Mouse (Mus musculus) cerebellum, adult 11 months (tissue): Measurements from ENCODE around the gene Ldhd.
"Not testable (repeated sequence)": the region's sequence is repeated elsewhere in the genome, so short reads cannot be mapped to it uniquely, and the experiment has no call there.

Source experiments
- DNase-seq: peaks from one replicate; pipeline ENCODE4 v3.0.0; 2022

The Ldhd gene

GRCm38 (mm10) chr8:111630105-111630521, at the start of gene Ldhd:
Gene Ldhd (minus strand): TSS chr8:111630374.
- peak; percentile 67 for DNase-seq

GRCm38 (mm10) chr8:111678848-111679247, 48.7 kb upstream of the Ldhd start:
- DNase-seq = no peak

GRCm38 (mm10) chr8:111678111-111678510, 47.9 kb upstream of the Ldhd start:
- DNase-seq = peak; percentile 57

- DNase-seq = no peak
Observed at GRCm38 (mm10) chr8:111676237-111676636, 46.1 kb upstream of the Ldhd start.

- no peak for DNase-seq
Observed at GRCm38 (mm10) chr8:111666751-111667150, 36.6 kb upstream of the Ldhd start.

- peak; percentile 66 for DNase-seq
Observed at GRCm38 (mm10) chr8:111662473-111662872, 32.3 kb upstream of the Ldhd start.

GRCm38 (mm10) chr8:111658819-111659423, 28.7 kb upstream of the Ldhd start:
- no peak for DNase-seq

- no peak for DNase-seq
Observed at GRCm38 (mm10) chr8:111657312-111657854, 27.2 kb upstream of the Ldhd start.

- no peak for DNase-seq
Observed at GRCm38 (mm10) chr8:111653524-111653923, 23.4 kb upstream of the Ldhd start.

- no peak for DNase-seq
Observed at GRCm38 (mm10) chr8:111650651-111651050, 20.5 kb upstream of the Ldhd start.

GRCm38 (mm10) chr8:111648834-111649233, 18.7 kb upstream of the Ldhd start:
- DNase-seq = no peak

GRCm38 (mm10) chr8:111645715-111646114, 15.5 kb upstream of the Ldhd start:
- DNase-seq = no peak

- not testable (repeated sequence) for DNase-seq
Observed at GRCm38 (mm10) chr8:111644286-111645051, 14.3 kb upstream of the Ldhd start.

GRCm38 (mm10) chr8:111643264-111644141, 13.3 kb upstream of the Ldhd start, which contains the start of gene Zfp1:
Gene Zfp1 (plus strand): TSS chr8:111643401.
- peak; percentile 90 for DNase-seq

GRCm38 (mm10) chr8:111642939-111643263, 12.7 kb upstream of the Ldhd start:
- DNase-seq = no peak

- DNase-seq = no peak
Observed at GRCm38 (mm10) chr8:111642496-111642895, 12.3 kb upstream of the Ldhd start.

GRCm38 (mm10) chr8:111641064-111641463, 10.9 kb upstream of the Ldhd start:
- DNase-seq = no peak

GRCm38 (mm10) chr8:111638086-111638485, 7.9 kb upstream of the Ldhd start:
- no peak for DNase-seq

- no peak for DNase-seq
Observed at GRCm38 (mm10) chr8:111632976-111633375, 2.8 kb upstream of the Ldhd start.

- DNase-seq = no peak
Observed at GRCm38 (mm10) chr8:111631589-111631988, 1.4 kb upstream of the Ldhd start.

- no peak for DNase-seq
Observed at GRCm38 (mm10) chr8:111628894-111629501, 1.2 kb downstream of the Ldhd start.

GRCm38 (mm10) chr8:111628401-111628800, 1.8 kb downstream of the Ldhd start:
- no peak for DNase-seq

GRCm38 (mm10) chr8:111627923-111628322, 2.3 kb downstream of the Ldhd start:
- no peak for DNase-seq
